Mouse (Mus musculus): ENCODE results near the gene Wdr70.

- TF ChIP-seq POLR2A (IDR thresholded peaks at IDR 0.05; ENCODE audit: low read depth, low read length) (no peak), CTCF (IDR thresholded peaks at IDR 0.05; ENCODE audit: extremely low read depth, insufficient read length, insufficient replicate concordance, low read depth, low read length) (no peak)
These were observed 112.7 kb downstream of the Wdr70 start for GRCm38 (mm10) chr15:7986274-7986673.
